Mouse (Mus musculus): ENCODE measurements around the gene Rhob.

DNA sequence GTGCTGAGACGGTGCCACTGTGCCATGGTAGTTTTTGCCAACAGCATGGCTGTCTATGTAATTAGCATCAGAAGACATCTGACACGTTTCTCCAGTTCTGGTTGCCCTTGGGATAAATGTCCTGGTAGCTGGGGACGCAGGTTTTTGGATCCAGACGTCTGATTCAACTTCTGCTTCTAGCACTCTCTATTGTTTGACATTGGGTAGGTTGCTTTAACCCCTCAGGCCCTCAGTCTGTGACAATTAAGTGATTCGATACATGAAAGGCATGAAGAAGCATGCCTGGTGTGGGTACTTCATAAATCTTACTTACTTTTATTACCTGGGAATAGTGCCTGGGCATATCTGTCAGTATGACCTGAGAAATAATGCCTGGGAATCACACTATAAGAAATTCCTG is 24.3 kb upstream of the Rhob start:
- TF ChIP-seq CTCF (IDR thresholded peaks at IDR 0.05; ENCODE audit: control insufficient read depth, insufficient read depth, insufficient read length) (no peak), MAX (IDR thresholded peaks at IDR 0.05) (no peak), USF1 (IDR thresholded peaks at IDR 0.05; ENCODE audit: low read depth) (no peak)
